Mouse (Mus musculus): ENCODE data around the gene Smg5. TPM values are rescaled to one million over a fixed set of nuclear protein-coding genes. Genes with fewer than 3 reads are reported as not detected.
A peak's percentile ranks its signal among the peaks of the same experiment; 100 is the strongest.
"Not testable (repeated sequence)": the region's sequence is repeated elsewhere in the genome, so short reads cannot be mapped to it uniquely, and the experiment has no call there.

Gene Smg5
- 56.3 and 63.1 TPM in 2 replicates for polyA plus RNA-seq (2015; fragmentation: Nextera tagmentation; extraction: Ambion mirVana)

DNA sequence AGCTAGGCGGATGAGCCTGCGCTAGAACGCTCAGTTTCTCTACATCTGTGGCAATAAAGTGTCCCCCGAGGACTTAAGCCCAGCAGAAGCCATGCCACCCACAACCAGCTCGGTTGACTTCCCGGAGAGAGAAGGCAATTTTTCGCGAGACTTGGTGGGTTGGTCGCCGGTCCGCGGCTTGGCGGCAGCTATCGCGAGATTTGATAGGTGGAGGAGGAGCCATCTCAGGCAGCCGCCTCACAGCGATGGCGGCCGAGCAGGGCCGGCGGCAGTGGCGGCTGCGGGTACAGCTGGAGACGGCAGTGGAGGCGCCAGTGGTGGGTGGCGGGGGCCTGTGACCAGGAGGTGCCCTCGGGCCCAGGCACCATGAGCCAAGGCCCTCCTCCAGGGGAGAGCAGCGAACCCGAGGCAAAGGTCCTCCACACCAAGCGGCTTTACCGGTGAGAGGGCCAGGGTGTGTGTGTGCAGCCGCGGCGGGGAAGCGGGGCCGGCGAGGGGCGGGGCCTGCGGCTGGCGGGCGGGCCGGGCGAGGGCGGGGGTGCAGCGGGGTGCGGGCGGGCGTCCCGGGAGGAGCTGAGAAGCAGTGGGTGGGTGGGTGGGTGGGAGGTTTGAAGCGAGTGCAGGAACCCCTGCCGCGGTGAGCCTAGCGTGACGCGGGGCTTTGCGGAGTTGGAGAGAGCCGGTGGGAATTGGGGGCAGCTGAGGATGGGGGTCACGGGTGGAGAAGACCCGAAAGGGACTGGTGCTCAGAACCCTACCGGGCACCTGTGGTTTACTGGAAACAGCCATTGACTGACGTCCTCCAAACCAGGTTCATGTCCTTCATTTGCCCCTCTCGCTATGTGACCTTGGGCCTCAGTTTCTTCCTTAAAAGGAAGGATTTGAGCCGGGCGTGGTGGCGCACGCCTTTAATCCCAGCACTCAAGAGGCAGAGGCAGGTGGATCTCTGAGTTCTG, at the start of gene Smg5, which contains the start of gene Tmem79:
TSS of gene Smg5 (plus strand) at position 203 of the 956 bp plus-strand sequence.
TSS of gene Tmem79 (minus strand) at position 91 of the 956 bp plus-strand sequence.
- H3K9me3 ChIP-seq (replicated peaks), result no peaks in the 10 kb centered on the region
- H3K4me2 ChIP-seq, result peak within 1 kb of the TSS; percentile 65
- ATAC-seq (replicated peaks; ENCODE audit: low FRiP score), result peak; percentile 93
- no peaks in the 10 kb centered on the region for H3K27me3 ChIP-seq
- 2% methylated on average over 66 of the region's 66 CpGs for WGBS
- peak within 1 kb of the TSS; percentile 96 for H3K27ac ChIP-seq
- H3K9ac ChIP-seq, result peak within 1 kb of the TSS; percentile 95
- peak within 1 kb of the TSS; percentile 81 for H3K4me3 ChIP-seq (replicated peaks)
- H3K36me3 ChIP-seq, result 0 out of 2 replicates have a peak, but pooled peaks cover 4% of the 10 kb centered on the region
- peaks cover 42% of the 10 kb centered on the region for H3K4me1 ChIP-seq

DNA sequence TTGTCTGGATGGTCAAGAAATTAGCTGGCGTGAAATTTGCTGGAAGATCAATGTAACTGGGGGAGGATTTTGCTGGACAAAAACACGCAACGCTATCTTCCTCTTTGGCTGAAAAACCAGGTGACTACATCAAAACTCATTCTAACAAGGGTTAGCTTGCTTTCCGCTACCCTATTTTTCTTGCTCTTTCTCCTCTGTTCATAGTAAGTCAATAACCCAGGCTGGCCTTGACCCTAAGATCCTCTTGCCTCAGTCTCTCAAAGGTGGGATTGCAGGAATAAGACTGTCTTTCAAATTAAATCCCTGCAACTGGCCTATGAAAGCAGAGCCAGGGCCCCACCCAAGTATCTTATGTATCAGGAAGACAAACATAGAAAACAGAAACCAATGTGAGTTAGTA, 49.0 kb upstream of the Smg5 start, which contains the start of gene Gm38392:
TSS of gene Gm38392 (minus strand) at position 101 of the 400 bp plus-strand sequence.
- H3K27me3 ChIP-seq, result no peaks in the 10 kb centered on the region
- H3K4me2 ChIP-seq, result no peak within 1 kb of the TSS
- no peak within 1 kb of the TSS for H3K4me3 ChIP-seq (replicated peaks)
- WGBS, result 96% methylated on average over 4 of the region's 4 CpGs
- H3K27ac ChIP-seq, result no peak within 1 kb of the TSS
- no peaks in the 10 kb centered on the region for H3K4me1 ChIP-seq
- peaks cover 11% of the 10 kb centered on the region; the same call in 1 of the 2 replicates for H3K36me3 ChIP-seq
- no peaks in the 10 kb centered on the region for H3K9me3 ChIP-seq (replicated peaks)
- H3K9ac ChIP-seq, result no peak within 1 kb of the TSS
- no peak for ATAC-seq (replicated peaks; ENCODE audit: low FRiP score)

DNA sequence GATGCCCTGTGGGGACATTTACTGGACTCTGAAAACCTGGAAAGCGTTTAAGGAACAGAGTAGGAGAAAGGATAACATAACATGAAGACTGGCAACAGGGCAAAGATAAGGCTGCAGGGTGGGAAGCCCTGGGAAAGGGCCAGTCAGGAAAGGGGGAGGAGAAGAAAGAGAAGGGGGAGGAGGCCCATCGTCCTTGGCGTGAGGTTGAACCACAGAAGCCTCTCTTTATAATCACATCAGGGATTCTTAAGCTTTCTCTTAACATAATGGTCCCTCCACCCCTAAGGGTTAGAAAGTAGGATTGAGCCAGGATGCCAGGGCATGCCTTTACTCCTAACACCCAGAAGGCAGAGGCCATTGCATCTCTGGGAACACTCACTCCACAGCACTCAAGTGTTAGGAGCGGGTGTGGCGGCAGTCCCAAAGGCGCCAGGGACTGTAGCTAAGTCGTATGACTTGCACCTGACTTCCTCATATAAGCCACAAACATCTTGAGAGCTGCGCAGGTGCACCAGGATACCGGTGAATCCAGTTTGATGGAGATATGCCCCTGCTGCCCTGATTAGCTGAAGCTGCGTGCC, 47.8 kb upstream of the Smg5 start:
- H3K27ac ChIP-seq; H3K27me3 ChIP-seq; H3K9me3 ChIP-seq (replicated peaks); H3K4me2 ChIP-seq; H3K9ac ChIP-seq; ATAC-seq (replicated peaks; ENCODE audit: low FRiP score); H3K4me1 ChIP-seq; H3K4me3 ChIP-seq (replicated peaks): not testable (repeated sequence)
- WGBS, result 87% methylated on average over 10 of the region's 10 CpGs
- H3K36me3 ChIP-seq, result peaks cover 11% of the 10 kb centered on the region; the same call in 1 of the 2 replicates

DNA sequence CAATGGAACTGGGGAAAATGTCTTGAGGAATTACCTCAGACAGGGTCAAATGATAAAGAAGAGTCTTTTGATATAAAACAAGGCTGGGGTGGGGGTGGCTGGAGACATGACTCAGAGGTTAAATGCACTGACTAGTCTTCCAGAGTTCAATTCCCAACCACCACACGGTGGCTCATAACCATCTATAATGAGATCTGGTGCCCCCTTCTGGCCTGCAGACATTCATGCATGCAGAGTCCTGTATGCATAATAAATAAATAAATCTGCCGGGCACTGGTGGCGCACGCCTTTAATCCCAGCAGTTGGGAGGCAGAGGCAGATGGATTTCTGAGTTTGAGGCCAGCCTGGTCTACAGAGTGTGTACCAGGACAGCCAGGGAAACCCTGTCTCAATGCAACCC, 44.1 kb upstream of the Smg5 start:
- H3K9ac ChIP-seq, result no peak overlapping the region
- H3K9me3 ChIP-seq (replicated peaks), result no peaks in the 10 kb centered on the region
- no peak overlapping the region for H3K4me2 ChIP-seq
- no peaks in the 10 kb centered on the region for H3K27me3 ChIP-seq
- H3K4me1 ChIP-seq, result 0 out of 2 replicates have a peak, but pooled peaks cover 2% of the 10 kb centered on the region
- ATAC-seq (replicated peaks; ENCODE audit: low FRiP score), result no peak
- 59% methylated on average over 4 of the region's 4 CpGs for WGBS
- no peaks in the 10 kb centered on the region; the same call in 1 of the 2 replicates for H3K36me3 ChIP-seq
- no peak overlapping the region for H3K4me3 ChIP-seq (replicated peaks)
- no peak overlapping the region for H3K27ac ChIP-seq

- peak overlapping the region; percentile 80; the same call in 1 of the 2 replicates for H3K4me3 ChIP-seq (replicated peaks)
- peaks cover 14% of the 10 kb centered on the region for H3K36me3 ChIP-seq
- not testable (repeated sequence) for H3K9ac ChIP-seq; H3K9me3 ChIP-seq (replicated peaks); H3K27me3 ChIP-seq; H3K27ac ChIP-seq; ATAC-seq (replicated peaks; ENCODE audit: low FRiP score)
- 31% methylated on average over 1 of the region's 1 CpGs for WGBS
- peaks cover 10% of the 10 kb centered on the region for H3K4me1 ChIP-seq
- H3K4me2 ChIP-seq, result peak overlapping the region; percentile 67; the same call in 1 of the 2 replicates
These were observed 40.8 kb upstream of the Smg5 start for GRCm38 (mm10) chr3:88295272-88295671.

DNA sequence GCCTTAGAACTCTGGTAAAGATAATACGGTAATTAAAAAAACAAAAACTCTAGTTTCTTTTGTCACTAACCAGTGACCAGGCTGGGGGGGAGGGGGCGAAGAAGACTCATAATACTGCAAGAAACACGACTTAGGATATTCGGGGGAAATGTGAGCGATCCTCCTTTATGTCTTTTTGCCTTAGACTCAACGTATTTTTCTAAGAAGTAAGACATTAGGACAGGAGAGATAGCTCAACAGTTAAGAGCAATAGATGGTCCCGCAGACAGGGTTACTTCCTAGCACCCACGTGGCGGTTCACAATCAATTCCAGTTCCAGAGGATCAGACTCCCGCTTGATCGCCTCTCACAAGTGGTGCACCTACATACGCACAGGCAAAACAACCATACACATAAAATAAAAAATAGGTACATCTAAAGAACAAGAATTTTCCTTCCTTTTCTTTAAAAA, 39.9 kb upstream of the Smg5 start:
- no peaks in the 10 kb centered on the region for H3K9me3 ChIP-seq (replicated peaks)
- H3K36me3 ChIP-seq, result peaks cover 22% of the 10 kb centered on the region
- peak overlapping the region; percentile 67 for H3K4me2 ChIP-seq
- H3K4me1 ChIP-seq, result peaks cover 10% of the 10 kb centered on the region
- peak overlapping the region; percentile 80 for H3K4me3 ChIP-seq (replicated peaks)
- peak; percentile 20; the same call in 1 of the 2 replicates for ATAC-seq (replicated peaks; ENCODE audit: low FRiP score)
- peak overlapping the region; percentile 97 for H3K27ac ChIP-seq
- H3K9ac ChIP-seq, result peak overlapping the region; percentile 78
- WGBS, result 1% methylated on average over 12 of the region's 12 CpGs
- H3K27me3 ChIP-seq, result no peaks in the 10 kb centered on the region

GRCm38 (mm10) chr3:88296561-88297318, 39.3 kb upstream of the Smg5 start, which contains the start of the genes Tsacc and Cct3:
TSS of gene Tsacc (minus strand) at chr3:88296999.
TSS of gene Cct3 (plus strand) at chr3:88297116.
- no peaks in the 10 kb centered on the region for H3K9me3 ChIP-seq (replicated peaks)
- peak within 1 kb of the TSS; percentile 78 for H3K9ac ChIP-seq
- WGBS, result under 1% methylated on average over 44 of the region's 44 CpGs
- H3K36me3 ChIP-seq, result peaks cover 29% of the 10 kb centered on the region
- peak within 1 kb of the TSS; percentile 97 for H3K27ac ChIP-seq
- peak within 1 kb of the TSS; percentile 67 for H3K4me2 ChIP-seq
- no peaks in the 10 kb centered on the region for H3K27me3 ChIP-seq
- ATAC-seq (replicated peaks; ENCODE audit: low FRiP score), result peak; percentile 99
- H3K4me1 ChIP-seq, result peaks cover 10% of the 10 kb centered on the region
- peak within 1 kb of the TSS; percentile 80 for H3K4me3 ChIP-seq (replicated peaks)

DNA sequence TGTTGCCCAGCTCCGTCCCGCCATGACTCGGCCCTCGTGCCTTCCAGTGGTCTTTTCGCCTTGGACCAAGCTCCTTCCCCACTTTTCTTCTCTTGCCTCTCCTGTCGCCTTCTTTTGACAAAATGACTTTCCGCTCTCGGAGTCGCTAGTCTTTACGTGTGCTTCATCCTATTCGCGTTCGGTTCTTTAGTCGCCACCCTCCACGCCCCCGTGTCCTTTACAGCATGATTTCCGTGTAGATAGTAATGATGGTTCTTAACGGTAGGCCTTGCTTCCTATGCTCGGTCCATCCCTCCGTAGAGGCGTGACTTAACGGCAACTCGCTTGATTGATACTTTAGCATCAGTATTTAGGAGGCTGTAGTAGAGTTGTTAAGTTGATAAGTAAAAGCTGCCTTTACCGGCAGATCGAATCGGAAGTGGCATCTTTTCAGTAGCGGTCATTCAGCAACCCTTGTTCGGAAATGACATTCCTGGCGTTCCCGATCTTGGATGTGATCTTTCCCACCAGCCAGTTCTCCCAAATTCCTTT, 38.7 kb upstream of the Smg5 start:
- no peak for ATAC-seq (replicated peaks; ENCODE audit: low FRiP score)
- Histone ChIP-seq H3K4me2 (peak overlapping the region; percentile 67), H3K4me3 (replicated peaks) (peak overlapping the region; percentile 80), H3K9ac (peak overlapping the region; percentile 78), H3K27me3 (no peaks in the 10 kb centered on the region), H3K4me1 (peaks cover 10% of the 10 kb centered on the region), H3K27ac (peak overlapping the region; percentile 95), H3K9me3 (replicated peaks) (no peaks in the 10 kb centered on the region), H3K36me3 (peaks cover 35% of the 10 kb centered on the region)
- under 1% methylated on average over 30 of the region's 30 CpGs for WGBS

DNA sequence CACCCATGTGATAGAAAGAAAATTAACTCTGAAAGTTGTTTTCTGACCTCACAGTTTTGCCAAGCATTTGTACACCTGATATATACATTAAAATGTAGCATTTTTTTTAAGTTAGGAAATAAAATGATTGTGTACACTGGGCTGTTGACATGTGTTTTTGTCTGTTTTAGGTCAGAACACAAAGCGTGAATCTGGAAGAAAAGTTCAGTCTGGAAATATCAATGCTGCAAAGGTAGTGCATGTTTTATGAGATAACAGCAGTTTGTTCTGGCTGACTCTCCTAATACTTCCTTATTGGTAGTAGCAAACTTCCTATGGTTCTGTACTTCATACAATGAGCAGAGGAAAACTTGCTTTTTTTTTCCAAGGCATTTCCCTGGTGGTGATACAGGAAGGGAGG, 36.9 kb upstream of the Smg5 start:
- Histone ChIP-seq H3K27me3 (no peaks in the 10 kb centered on the region), H3K4me1 (peaks cover 10% of the 10 kb centered on the region), H3K9me3 (replicated peaks) (no peaks in the 10 kb centered on the region), H3K9ac (no peak overlapping the region), H3K27ac (no peak overlapping the region), H3K36me3 (peaks cover 51% of the 10 kb centered on the region), H3K4me2 (no peak overlapping the region), H3K4me3 (replicated peaks) (no peak overlapping the region)
- 91% methylated on average over 1 of the region's 1 CpGs for WGBS
- no peak for ATAC-seq (replicated peaks; ENCODE audit: low FRiP score)

DNA sequence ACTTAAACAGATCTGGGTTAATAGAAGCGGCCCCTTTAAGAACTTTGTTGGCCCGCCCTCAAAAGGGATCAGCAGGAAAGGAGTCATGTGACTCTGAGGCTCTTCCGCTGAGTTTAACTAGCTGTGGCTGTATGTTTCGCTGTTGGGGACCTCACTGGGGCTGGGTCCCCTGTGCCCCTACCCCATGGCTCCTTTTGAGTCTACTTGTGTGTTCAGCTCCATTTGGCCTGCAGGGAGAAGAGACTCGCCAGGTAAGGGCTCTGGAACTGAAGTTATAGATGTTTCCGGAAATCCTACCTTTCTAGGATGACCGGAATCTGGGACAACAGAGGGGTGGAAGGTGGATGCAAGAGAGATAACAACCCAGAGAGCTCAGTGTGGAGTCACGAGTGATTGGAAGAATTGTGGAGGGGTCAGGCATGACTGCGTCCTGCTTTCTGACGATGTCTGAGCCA, 11.1 kb upstream of the Smg5 start, which contains the start of gene Glmp:
TSS of gene Glmp (plus strand) at position 73 of the 455 bp plus-strand sequence.
- WGBS, result under 1% methylated on average over 10 of the region's 10 CpGs
- ATAC-seq (replicated peaks; ENCODE audit: low FRiP score), result peak; percentile 82

GRCm38 (mm10) chr3:88328956-88329355, 7.1 kb upstream of the Smg5 start:
- 52% methylated on average over 5 of the region's 5 CpGs for WGBS
- H3K36me3 ChIP-seq, result peaks cover 34% of the 10 kb centered on the region
- no peak overlapping the region for H3K27ac ChIP-seq
- H3K4me1 ChIP-seq, result peaks cover 21% of the 10 kb centered on the region
- H3K9me3 ChIP-seq (replicated peaks), result no peaks in the 10 kb centered on the region
- H3K27me3 ChIP-seq, result no peaks in the 10 kb centered on the region
- no peak overlapping the region for H3K9ac ChIP-seq
- no peak for ATAC-seq (replicated peaks; ENCODE audit: low FRiP score)
- H3K4me2 ChIP-seq, result no peak overlapping the region
- H3K4me3 ChIP-seq (replicated peaks), result no peak overlapping the region

More for the DNA sequence above, 11.1 kb upstream of the Smg5 start, which contains the start of gene Glmp:
- Histone ChIP-seq H3K4me1 (peaks cover 12% of the 10 kb centered on the region), H3K27me3 (no peaks in the 10 kb centered on the region), H3K4me2 (peak within 1 kb of the TSS; percentile 82), H3K9ac (peak within 1 kb of the TSS; percentile 52), H3K27ac (peak within 1 kb of the TSS; percentile 5; the same call in 1 of the 2 replicates), H3K4me3 (replicated peaks) (peak within 1 kb of the TSS; percentile 54), H3K9me3 (replicated peaks) (no peaks in the 10 kb centered on the region), H3K36me3 (peaks cover 74% of the 10 kb centered on the region)
